In genomic region chr16:38255927-38256326, GRCm38 (mm10) we compare ENCODE assay signal across 29 mouse cellular contexts. TPM values are rescaled to one million over a fixed set of nuclear protein-coding genes. Genes with fewer than 3 reads are reported as not detected.
DNase-seq lines count a peak whose midpoint lies in the region; ATAC-seq and TF ChIP-seq lines count a peak whose summit lies in the region.
"Had no signal": no experiment of that assay in that cellular context is flagged by ENCODE, and none has a peak within 500 bp of the region (broad histone marks: within the 10 kb centered on the region; RNA-seq: fewer than 3 reads in every experiment).

No protein-coding gene starts in this region.

- DNase-seq in heart, adult 11 months, result peak; percentile 83
- DNase-seq in heart, adult 9 months (ENCODE audit: low spot score in 2 of 2), result no peak
- DNase-seq in kidney, adult 2 months, result peak; percentile 64
- DNase-seq in kidney, postnatal 10 days, result no peak
- peak; percentile 70 for DNase-seq in kidney, adult 9 months
- peak; percentile 90 for DNase-seq in liver, adult 2 months (ENCODE audit: extremely low read depth, low read depth, low spot score)
- DNase-seq in liver, embryonic 11.5 days (ENCODE audit: low spot score), result no peak
- DNase-seq: adrenal gland, adult 8-10 months; adrenal gland, postnatal 14 days; adrenal gland, postnatal 36 days; B cell, adult 2 months; cerebellum, adult 11-12 months; cerebellum, adult 2 months; cerebellum, adult 9-10 months; cerebellum, postnatal 10 days; cerebellum, postnatal 25 days had no signal

- TF ChIP-seq CTCF in kidney, adult 2 months (conservative IDR thresholded peaks at IDR 0.05; ENCODE audit: insufficient read depth, insufficient read length, low read depth, low read length), result no peak
- no peak for TF ChIP-seq CTCF in liver, adult 2 months (IDR thresholded peaks at IDR 0.05; ENCODE audit: low read depth, low read length)

- no peaks in the 10 kb centered on the region for H3K9me3 ChIP-seq in kidney, embryonic 14.5 days (ENCODE audit: control insufficient read depth, low read length)
- no peaks in the 10 kb centered on the region for H3K9me3 ChIP-seq in liver, embryonic 11.5 days (ENCODE audit: control insufficient read depth, low read length)
- H3K9me3 ChIP-seq: embryonic facial prominence, embryonic 10.5 days; embryonic facial prominence, embryonic 12.5 days; forebrain, embryonic 13.5 days; G1E had no signal

- no peak for ATAC-seq in kidney, embryonic 14.5 days (ENCODE audit: low FRiP score, low TSS enrichment)
- ATAC-seq in liver, embryonic 11.5 days (replicated peaks; ENCODE audit: low FRiP score), result no peak
- ATAC-seq: activated CD4-positive, CD25-positive, alpha-beta regulatory T cell, adult 4 months; CD4-positive, CD25-positive, alpha-beta regulatory T cell, adult 4 months; forebrain, embryonic 13.5 days; Patski had no signal

- no peaks in the 10 kb centered on the region for H3K27me3 ChIP-seq in kidney, adult 2 months (replicated peaks; ENCODE audit: control insufficient read depth, insufficient read depth, low read length)
- no peaks in the 10 kb centered on the region for H3K27me3 ChIP-seq in kidney, embryonic 14.5 days (ENCODE audit: control insufficient read depth, insufficient read depth, low read length)
- no peaks in the 10 kb centered on the region for H3K27me3 ChIP-seq in liver, adult 2 months (ENCODE audit: control insufficient read depth, insufficient read depth, low read length)
- no peaks in the 10 kb centered on the region for H3K27me3 ChIP-seq in liver, embryonic 11.5 days (replicated peaks; ENCODE audit: control insufficient read depth, insufficient read depth, low read length)
- H3K27me3 ChIP-seq: embryonic facial prominence, embryonic 12.5 days; forebrain, embryonic 13.5 days; Patski had no signal

- WGBS in kidney, adult 2 months, result 74% methylated on average over 9 of the region's 9 CpGs
- 93% methylated on average over 9 of the region's 9 CpGs for WGBS in kidney, embryonic 14.5 days
- WGBS in liver, adult 2 months, result 67% methylated on average over 9 of the region's 9 CpGs
- whole genome bisulfite sequencing in liver, embryonic 11.5 days, result 83% methylated on average over 9 of the region's 9 CpGs

- H3K9ac ChIP-seq in kidney, embryonic 14.5 days (ENCODE audit: low read depth, low read length), result no peak overlapping the region
- H3K9ac ChIP-seq in liver, adult 2 months (ENCODE audit: low read depth, low read length), result no peak overlapping the region
- no peak overlapping the region for H3K9ac ChIP-seq in liver, embryonic 11.5 days (ENCODE audit: low read depth, low read length)
- H3K9ac ChIP-seq: embryonic facial prominence, embryonic 12.5 days; forebrain, embryonic 13.5 days had no signal

- no peak overlapping the region for H3K27ac ChIP-seq in kidney, adult 2 months (ENCODE audit: insufficient read depth, low read depth, low read length)
- no peak overlapping the region for H3K27ac ChIP-seq in kidney, embryonic 14.5 days (ENCODE audit: low read depth, low read length)
- H3K27ac ChIP-seq in liver, adult 2 months (replicated peaks; ENCODE audit: insufficient read depth, low read depth, low read length), result no peak overlapping the region
- no peak overlapping the region for H3K27ac ChIP-seq in liver, embryonic 11.5 days (ENCODE audit: low read depth, low read length)
- H3K27ac ChIP-seq: embryonic facial prominence, embryonic 10.5 days; embryonic facial prominence, embryonic 12.5 days; forebrain, embryonic 13.5 days had no signal

- H3K79me2 ChIP-seq in liver, adult 2 months (ENCODE audit: control insufficient read depth, insufficient read depth, low read length), result no peaks in the 10 kb centered on the region

- no peaks in the 10 kb centered on the region for H3K4me1 ChIP-seq in kidney, adult 2 months (ENCODE audit: control insufficient read depth, insufficient read depth, low read length)
- H3K4me1 ChIP-seq in kidney, embryonic 14.5 days (ENCODE audit: control insufficient read depth, insufficient read depth, low read length), result no peaks in the 10 kb centered on the region
- no peaks in the 10 kb centered on the region for H3K4me1 ChIP-seq in liver, adult 2 months (ENCODE audit: control insufficient read depth, insufficient read depth, low read length)
- H3K4me1 ChIP-seq in liver, embryonic 11.5 days (replicated peaks; ENCODE audit: control insufficient read depth, insufficient read depth, low read length), result no peaks in the 10 kb centered on the region
- H3K4me1 ChIP-seq: embryonic facial prominence, embryonic 10.5 days; embryonic facial prominence, embryonic 12.5 days; forebrain, embryonic 13.5 days had no signal

- H3K36me3 ChIP-seq in kidney, adult 2 months (ENCODE audit: control insufficient read depth, insufficient read depth, low read length), result no peaks in the 10 kb centered on the region
- no peaks in the 10 kb centered on the region for H3K36me3 ChIP-seq in kidney, embryonic 14.5 days (ENCODE audit: control insufficient read depth, insufficient read depth, low read length)
- H3K36me3 ChIP-seq in liver, adult 2 months (ENCODE audit: control insufficient read depth, insufficient read depth, low read length), result peaks cover 52% of the 10 kb centered on the region
- H3K36me3 ChIP-seq in liver, embryonic 11.5 days (ENCODE audit: control insufficient read depth, insufficient read depth, low read length), result no peaks in the 10 kb centered on the region
- H3K36me3 ChIP-seq: embryonic facial prominence, embryonic 10.5 days; embryonic facial prominence, embryonic 12.5 days; G1E had no signal

- no peak overlapping the region for H3K4me3 ChIP-seq in kidney, adult 2 months (ENCODE audit: insufficient read depth, low read depth, low read length)
- H3K4me3 ChIP-seq in kidney, embryonic 14.5 days (ENCODE audit: low read length), result no peak overlapping the region
- no peak overlapping the region for H3K4me3 ChIP-seq in liver, adult 2 months (ENCODE audit: insufficient read depth, low read depth, low read length)
- no peak overlapping the region for H3K4me3 ChIP-seq in liver, embryonic 11.5 days (ENCODE audit: low read depth, low read length)
- H3K4me3 ChIP-seq: embryonic facial prominence, embryonic 10.5 days; embryonic facial prominence, embryonic 12.5 days; forebrain, embryonic 13.5 days had no signal

- H3K4me2 ChIP-seq in kidney, embryonic 14.5 days (replicated peaks; ENCODE audit: low read depth, low read length), result no peak overlapping the region
- H3K4me2 ChIP-seq in liver, embryonic 11.5 days, result no peak overlapping the region
- H3K4me2 ChIP-seq: embryonic facial prominence, embryonic 12.5 days; forebrain, embryonic 13.5 days had no signal

- no peak for TF ChIP-seq POLR2A in kidney, adult 2 months (IDR thresholded peaks at IDR 0.05; ENCODE audit: low read depth, low read length)
- no peak for TF ChIP-seq POLR2A in liver, adult 2 months (IDR thresholded peaks at IDR 0.05; ENCODE audit: extremely low read depth, insufficient read depth, low read length)

RNA-seq across cellular contexts. Expression of gene Nr1i2, which starts 38.7 kb away (rescaled TPM):
- polyA plus RNA-seq in kidney, adult 2 months (2012; rRNA removed), result 9.0 and 9.1 TPM in 2 replicates
- polyA plus RNA-seq in kidney, embryonic 14.5 days (2014; fragmentation: Nextera tagmentation; extraction: Ambion mirVana), result 0.19 TPM in 1 of 2 replicates, not detected in the other
- 72.3 TPM in 2 replicates for total RNA-seq in liver, adult 2 months (2014; rRNA removed)
- polyA plus RNA-seq in liver, adult 2 months (2012; rRNA removed), result 45.8 and 53.6 TPM in 2 replicates
- polyA plus RNA-seq in liver, embryonic 11.5 days (2014; fragmentation: Nextera tagmentation; extraction: Ambion mirVana), result 1.8 and 2.0 TPM in 2 replicates
- total RNA-seq: adrenal gland, adult 18-20 months; adrenal gland, postnatal 36 days; CH12.LX; G1E had no signal
- polyA plus RNA-seq: activated CD4-positive, CD25-positive, alpha-beta regulatory T cell, adult 4 months; CD4-positive, CD25-positive, alpha-beta regulatory T cell, adult 4 months; cerebellum, adult 2 months; cortical plate, adult 2 months; embryonic facial prominence, embryonic 10.5 days; embryonic facial prominence, embryonic 12.5 days; embryonic facial prominence, embryonic 14.5 days; forebrain, embryonic 11.5 days; forebrain, embryonic 13.5 days; G1E had no signal

Comparison
In these comparisons a context has a peak if more than half of its experiments do, and no peak if none do; other contexts are left out.
1. DNase-seq: peak in heart, adult 11 months (single experiment), kidney, adult 2 months (single experiment), kidney, adult 9 months (single experiment) and liver, adult 2 months (single experiment); none in heart, adult 9 months (0 of 2), kidney, postnatal 10 days (single experiment) and liver, embryonic 11.5 days (single experiment).